8 mouse cellular contexts compared by ENCODE assay signal in genomic region chr15:99596056-99596687, GRCm38 (mm10). TPM values are rescaled to one million over a fixed set of nuclear protein-coding genes. Genes with fewer than 3 reads are reported as not detected.
DNase-seq lines count a peak whose midpoint lies in the region; ATAC-seq and TF ChIP-seq lines count a peak whose summit lies in the region.

No protein-coding gene starts in this region.

- no peak overlapping the region for H3K4me2 ChIP-seq in heart, embryonic 11.5 days
- H3K4me2 ChIP-seq in kidney, embryonic 16.5 days (replicated peaks; ENCODE audit: low read depth, low read length): no peak overlapping the region
- no peak overlapping the region for H3K4me2 ChIP-seq in myocyte (ENCODE audit: low read depth)

- H3K9me3 ChIP-seq in heart, embryonic 11.5 days (replicated peaks; ENCODE audit: control insufficient read depth, low read length): no peaks in the 10 kb centered on the region
- H3K9me3 ChIP-seq in kidney, embryonic 16.5 days (ENCODE audit: low read length): no peaks in the 10 kb centered on the region

- peaks cover 33% of the 10 kb centered on the region for H3K79me3 ChIP-seq in C2C12 (ENCODE audit: low read depth)

- H3K79me2 ChIP-seq in C2C12 (ENCODE audit: control insufficient read depth, insufficient read depth) (peaks cover 45% of the 10 kb centered on the region), myocyte (ENCODE audit: control insufficient read depth, insufficient read depth) (no peaks in the 10 kb centered on the region)

- H3K36me3 ChIP-seq in C2C12 (ENCODE audit: control insufficient read depth, insufficient read depth) (peaks cover 37% of the 10 kb centered on the region), myocyte (ENCODE audit: control insufficient read depth, insufficient read depth) (no peaks in the 10 kb centered on the region)
- no peaks in the 10 kb centered on the region for H3K36me3 ChIP-seq in heart, embryonic 11.5 days (ENCODE audit: control insufficient read depth, insufficient read depth, low read length)
- H3K36me3 ChIP-seq in kidney, embryonic 16.5 days (ENCODE audit: insufficient read depth, low read length): no peaks in the 10 kb centered on the region

- WGBS in heart, embryonic 11.5 days (ENCODE audit: insufficient replicate concordance): 0% methylated on average over 7 of the region's 7 CpGs
- WGBS in kidney, embryonic 16.5 days: under 1% methylated on average over 7 of the region's 7 CpGs

- H3K9ac ChIP-seq in heart, embryonic 11.5 days (ENCODE audit: low read depth, low read length): no peak overlapping the region
- H3K9ac ChIP-seq in kidney, embryonic 16.5 days (replicated peaks; ENCODE audit: low read length): no peak overlapping the region

- peak; percentile 83 for DNase-seq in liver
- DNase-seq in spleen, postnatal 4 days (ENCODE audit: low spot score in 2 of 2): peak; percentile 79 to 91

- H3K4me1 ChIP-seq in bone marrow macrophage, adult 2 months (ENCODE audit: control insufficient read depth, insufficient read depth, low read length): no peaks in the 10 kb centered on the region
- peaks cover 6% of the 10 kb centered on the region; the same call in 1 of the 2 replicates for H3K4me1 ChIP-seq in embryonic fibroblast, embryonic 13.5 days (ENCODE audit: control insufficient read depth, insufficient read depth, low read length)
- peaks cover 10% of the 10 kb centered on the region for H3K4me1 ChIP-seq in heart, embryonic 11.5 days (ENCODE audit: control insufficient read depth, insufficient read depth, low read length)
- peaks cover 16% of the 10 kb centered on the region for H3K4me1 ChIP-seq in kidney, embryonic 16.5 days (ENCODE audit: insufficient read depth, low read length)

- no peak overlapping the region for H3K4me3 ChIP-seq in C2C12 (ENCODE audit: insufficient read depth, poor library complexity, severe bottlenecking)
- H3K4me3 ChIP-seq in bone marrow macrophage, adult 2 months (ENCODE audit: insufficient read depth, low read length): no peak overlapping the region
- no peak overlapping the region for H3K4me3 ChIP-seq in embryonic fibroblast, embryonic 13.5 days (ENCODE audit: insufficient read depth, low read length)
- H3K4me3 ChIP-seq in heart, embryonic 11.5 days (ENCODE audit: low read depth, low read length): no peak overlapping the region
- no peak overlapping the region for H3K4me3 ChIP-seq in kidney, embryonic 16.5 days (ENCODE audit: low read length)
- no peak overlapping the region for H3K4me3 ChIP-seq in myocyte

- no peak for TF ChIP-seq POLR2A in bone marrow macrophage, adult 2 months (IDR thresholded peaks at IDR 0.05; ENCODE audit: borderline replicate concordance, low read depth, low read length)
- TF ChIP-seq POLR2A in embryonic fibroblast, embryonic 13.5 days (IDR thresholded peaks at IDR 0.05; ENCODE audit: low read depth, low read length): no peak
- TF ChIP-seq POLR2A in myocyte (IDR thresholded peaks at IDR 0.05; ENCODE audit: insufficient read length, low read depth): no peak

- ATAC-seq in heart, embryonic 11.5 days (replicated peaks; ENCODE audit: insufficient number of reproducible peaks, low FRiP score, low TSS enrichment): peak; percentile 39; the same call in 1 of the 2 replicates
- ATAC-seq in kidney, embryonic 16.5 days (ENCODE audit: low FRiP score, low TSS enrichment): peak; percentile 81

- H3K27me3 ChIP-seq in C2C12 (ENCODE audit: control insufficient read depth, insufficient read depth, insufficient read length): peaks cover 10% of the 10 kb centered on the region
- peaks cover 81% of the 10 kb centered on the region for H3K27me3 ChIP-seq in heart, embryonic 11.5 days (ENCODE audit: control insufficient read depth, insufficient read depth, low read length)
- H3K27me3 ChIP-seq in kidney, embryonic 16.5 days (ENCODE audit: insufficient read depth, low read length): peaks cover 55% of the 10 kb centered on the region
- H3K27me3 ChIP-seq in myocyte (ENCODE audit: control insufficient read depth, insufficient read depth, insufficient read length): peaks cover 4% of the 10 kb centered on the region

- no peak overlapping the region for H3ac ChIP-seq in C2C12 (ENCODE audit: control insufficient read depth, insufficient read length, low read depth)
- no peak overlapping the region for H3ac ChIP-seq in myocyte (ENCODE audit: control insufficient read depth, insufficient read length)

- peak; percentile 98 for TF ChIP-seq CTCF in C2C12 (IDR thresholded peaks at IDR 0.05; ENCODE audit: control insufficient read depth, insufficient read depth, insufficient read length)
- peak; percentile 92 for TF ChIP-seq CTCF in bone marrow macrophage, adult 2 months (IDR thresholded peaks at IDR 0.05; ENCODE audit: low read depth, low read length)
- peak; percentile 97 for TF ChIP-seq CTCF in embryonic fibroblast, embryonic 13.5 days (IDR thresholded peaks at IDR 0.05; ENCODE audit: borderline replicate concordance, insufficient read depth, low read length)

- H3K27ac ChIP-seq in bone marrow macrophage, adult 2 months (ENCODE audit: insufficient read depth, low read depth, low read length): no peak overlapping the region
- no peak overlapping the region for H3K27ac ChIP-seq in embryonic fibroblast, embryonic 13.5 days (ENCODE audit: insufficient read depth, low read length)
- no peak overlapping the region for H3K27ac ChIP-seq in heart, embryonic 11.5 days (ENCODE audit: low read depth, low read length)
- H3K27ac ChIP-seq in kidney, embryonic 16.5 days (ENCODE audit: low read length): no peak overlapping the region

TF ChIP-seq in C2C12, 6 proteins besides CTCF, POLR2A, EP300 and RAD21:
- no peak for TF ChIP-seq MAX (IDR thresholded peaks at IDR 0.05)
- no peak for TF ChIP-seq MYOD1 (IDR thresholded peaks at IDR 0.05; ENCODE audit: control insufficient read depth, insufficient read length, low read depth)

TF ChIP-seq in myocyte, 11 proteins besides CTCF, POLR2A, EP300 and RAD21:
- no peak for TF ChIP-seq TCF12 (IDR thresholded peaks at IDR 0.05; ENCODE audit: insufficient read depth, poor library complexity, severe bottlenecking)
- no peak for TF ChIP-seq SRF (IDR thresholded peaks at IDR 0.05; ENCODE audit: control insufficient read depth, insufficient read length, low read depth)
- no peak for TF ChIP-seq TCF3 (IDR thresholded peaks at IDR 0.05; ENCODE audit: insufficient read length, low read depth)
- TF ChIP-seq MYOG (IDR thresholded peaks at IDR 0.05; ENCODE audit: control insufficient read depth in 1 of 3, insufficient read depth in 1 of 3, insufficient read length in 2 of 3, low read depth in 2 of 3): peak in 1 of 3 experiments; percentile 3
- peak; percentile 24 for TF ChIP-seq POLR2AphosphoS2 (IDR thresholded peaks at IDR 0.05; ENCODE audit: insufficient read length, low read depth)
- TF ChIP-seq USF1 (IDR thresholded peaks at IDR 0.05; ENCODE audit: low read depth): no peak
- TF ChIP-seq CEBPB (IDR thresholded peaks at IDR 0.05; ENCODE audit: insufficient read depth, poor library complexity, severe bottlenecking): no peak
- no peak for TF ChIP-seq E2F4 (IDR thresholded peaks at IDR 0.05; ENCODE audit: insufficient read depth)
- TF ChIP-seq REST (IDR thresholded peaks at IDR 0.05; ENCODE audit: insufficient read depth, insufficient read length): peak; percentile 45
- peak in 1 of 3 experiments; percentile 1 for TF ChIP-seq MYOD1 (IDR thresholded peaks at IDR 0.05; ENCODE audit: control insufficient read depth in 1 of 3, insufficient read length in 2 of 3, low read depth in 2 of 3)
- no peak for TF ChIP-seq MAX (IDR thresholded peaks at IDR 0.05; ENCODE audit: low read depth)

RNA-seq across cellular contexts. Expression of gene Aqp6, which starts 5.0 kb away (rescaled TPM):
- not detected for polyA plus RNA-seq in C2C12 (2012; fragmentation: generic; extraction: Trizol)
- not detected in 2 replicates for polyA plus RNA-seq in bone marrow macrophage, adult 2 months (2012; ENCODE audit: insufficient read depth, insufficient read length, missing spikeins)
- polyA plus RNA-seq in embryonic fibroblast, embryonic 13.5 days (2011; ENCODE audit: insufficient read length, low read depth, missing spikeins): not detected in 2 replicates
- not detected in 2 replicates for polyA plus RNA-seq in heart, embryonic 11.5 days (2014; fragmentation: Nextera tagmentation; extraction: Ambion mirVana)
- 0.10 TPM in 1 of 2 replicates, not detected in the other for polyA plus RNA-seq in kidney, embryonic 16.5 days (2015; fragmentation: Nextera tagmentation; extraction: Ambion mirVana)
- polyA plus RNA-seq in myocyte (2012; fragmentation: generic; extraction: Trizol): not detected

RNA-seq across cellular contexts. Expression of gene Aqp5, which starts 5.6 kb away (rescaled TPM):
- 395 TPM for polyA plus RNA-seq in C2C12 (2012; fragmentation: generic; extraction: Trizol)
- not detected in 2 replicates for polyA plus RNA-seq in bone marrow macrophage, adult 2 months (2012; ENCODE audit: insufficient read depth, insufficient read length, missing spikeins)
- polyA plus RNA-seq in embryonic fibroblast, embryonic 13.5 days (2011; ENCODE audit: insufficient read length, low read depth, missing spikeins): 4.2 and 7.0 TPM in 2 replicates
- 1.6 and 1.9 TPM in 2 replicates for polyA plus RNA-seq in heart, embryonic 11.5 days (2014; fragmentation: Nextera tagmentation; extraction: Ambion mirVana)
- polyA plus RNA-seq in kidney, embryonic 16.5 days (2015; fragmentation: Nextera tagmentation; extraction: Ambion mirVana): 3.7 and 5.0 TPM in 2 replicates
- polyA plus RNA-seq in myocyte (2012; fragmentation: generic; extraction: Trizol): 109 TPM

RNA-seq across cellular contexts. Expression of gene Aqp2, which starts 17.3 kb away (rescaled TPM):
- polyA plus RNA-seq in C2C12 (2012; fragmentation: generic; extraction: Trizol) (0.18 TPM), myocyte (2012; fragmentation: generic; extraction: Trizol) (0.02 TPM)
- not detected in 2 replicates for polyA plus RNA-seq in bone marrow macrophage, adult 2 months (2012; ENCODE audit: insufficient read depth, insufficient read length, missing spikeins)
- polyA plus RNA-seq in embryonic fibroblast, embryonic 13.5 days (2011; ENCODE audit: insufficient read length, low read depth, missing spikeins): not detected in 2 replicates
- polyA plus RNA-seq in heart, embryonic 11.5 days (2014; fragmentation: Nextera tagmentation; extraction: Ambion mirVana): not detected in 2 replicates
- 109 and 159 TPM in 2 replicates for polyA plus RNA-seq in kidney, embryonic 16.5 days (2015; fragmentation: Nextera tagmentation; extraction: Ambion mirVana)

RNA-seq across cellular contexts. Expression of gene Racgap1, which starts 55.3 kb away (rescaled TPM):
- polyA plus RNA-seq in C2C12 (2012; fragmentation: generic; extraction: Trizol) (175 TPM), myocyte (2012; fragmentation: generic; extraction: Trizol) (99.0 TPM)
- polyA plus RNA-seq in bone marrow macrophage, adult 2 months (2012; ENCODE audit: insufficient read depth, insufficient read length, missing spikeins): 55.8 and 56.8 TPM in 2 replicates
- polyA plus RNA-seq in embryonic fibroblast, embryonic 13.5 days (2011; ENCODE audit: insufficient read length, low read depth, missing spikeins): 47.1 and 72.4 TPM in 2 replicates
- polyA plus RNA-seq in heart, embryonic 11.5 days (2014; fragmentation: Nextera tagmentation; extraction: Ambion mirVana): 91.8 and 126 TPM in 2 replicates
- polyA plus RNA-seq in kidney, embryonic 16.5 days (2015; fragmentation: Nextera tagmentation; extraction: Ambion mirVana): 143 and 157 TPM in 2 replicates

Comparison
In these comparisons a context has a peak if more than half of its experiments do, and no peak if none do; other contexts are left out.
1. RNA of gene Aqp5, which starts 5.6 kb away (polyA plus RNA-seq): 395 TPM in C2C12 (single experiment) and 109 TPM in myocyte (single experiment); 4.2 to 7.0 TPM in embryonic fibroblast, embryonic 13.5 days, 3.7 to 5.0 TPM in kidney, embryonic 16.5 days, 1.6 to 1.9 TPM in heart, embryonic 11.5 days and not detected in bone marrow macrophage, adult 2 months; every median in the first group is over 10 times any median in the second.
2. RNA of gene Aqp2, which starts 17.3 kb away (polyA plus RNA-seq): 109 to 159 TPM in kidney, embryonic 16.5 days; 0.18 TPM in C2C12 (single experiment), 0.02 TPM in myocyte (single experiment), not detected in bone marrow macrophage, adult 2 months, not detected in embryonic fibroblast, embryonic 13.5 days and not detected in heart, embryonic 11.5 days; every median in the first group is over 10 times any median in the second.
3. Peak in every context shown above with its lines, with median percentiles within 50 percentile points of each other: CTCF ChIP-seq.